Mouse (Mus musculus) ES-E14 (cell line): ENCODE results near the gene Chil3. TPM values are rescaled to one million over a fixed set of nuclear protein-coding genes. Genes with fewer than 3 reads are reported as not detected.
"Not testable (repeated sequence)": the region's sequence is repeated elsewhere in the genome, so short reads cannot be mapped to it uniquely, and the experiment has no call there.

Source experiments
- DNase-seq: peaks from one replicate; pipeline ENCODE4 v3.0.0-alpha.2; 2013; ENCODE audit warnings: low read depth, low spot score
- H3K27ac ChIP-seq: 2 replicates; pipeline ENCODE4 v1.5.1; 2012; ENCODE audit warnings: low read depth, mild to moderate bottlenecking, low read length, moderate library complexity, mixed read lengths; ENCODE audit not compliant: poor library complexity, insufficient read depth, severe bottlenecking
- H3K36me3 ChIP-seq: 2 replicates; pipeline ENCODE4 v1.6.1; 2012; ENCODE audit warnings: mild to moderate bottlenecking, low read length, moderate library complexity, mixed read lengths; ENCODE audit not compliant: control insufficient read depth, poor library complexity, insufficient read depth, severe bottlenecking
- H3K4me1 ChIP-seq, 2 experiments: fragments of 150-350 bp in 1 of 2; sonication (generic) in 1 of 2; 2 replicates each; pipeline ENCODE4 v1.6.1; 2012; ENCODE audit warnings: low read length in 2 of 2, mild to moderate bottlenecking in 1 of 2, mixed read lengths in 1 of 2; ENCODE audit not compliant: control insufficient read depth in 2 of 2, insufficient read depth in 2 of 2, poor library complexity in 1 of 2
- H3K4me3 ChIP-seq, 2 experiments: fragments of 150-350 bp in 1 of 2; sonication (generic) in 1 of 2; 2 replicates each; pipeline ENCODE4 v1.5.1; 2012; ENCODE audit warnings: low read length in 2 of 2, low read depth in 1 of 2, mild to moderate bottlenecking in 1 of 2, mixed read lengths in 1 of 2; ENCODE audit not compliant: insufficient read depth in 1 of 2, poor library complexity in 1 of 2, severe bottlenecking in 1 of 2
- H3K9ac ChIP-seq: 2 replicates; pipeline ENCODE4 v1.6.1; 2012; ENCODE audit warnings: low read depth, mild to moderate bottlenecking, low read length, mixed read lengths; ENCODE audit not compliant: poor library complexity, insufficient read depth, severe bottlenecking
- H3K9me3 ChIP-seq: fragments of 150-350 bp; sonication (generic); 2 replicates; pipeline ENCODE4 v1.6.1; 2012; ENCODE audit warnings: low read depth, mild to moderate bottlenecking, low read length; ENCODE audit not compliant: control insufficient read depth, insufficient read depth
- CHD2 ChIP-seq: IDR thresholded peaks from 2 replicates; pipeline ENCODE4 v1.6.1; 2014; ENCODE audit warnings: mild to moderate bottlenecking, low read depth, low read length, inconsistent platforms
- HCFC1 ChIP-seq: IDR thresholded peaks from 2 replicates; pipeline ENCODE4 v1.6.1; 2012; ENCODE audit warnings: low read length, inconsistent platforms, borderline replicate concordance; ENCODE audit not compliant: insufficient read depth
- MAFK ChIP-seq: IDR thresholded peaks from 2 replicates; pipeline ENCODE4 v1.6.1; 2014; ENCODE audit warnings: mild to moderate bottlenecking, low read depth, low read length, inconsistent platforms; ENCODE audit not compliant: insufficient read depth
- ZC3H11A ChIP-seq: IDR thresholded peaks from 2 replicates; pipeline ENCODE4 v1.6.1; 2012; ENCODE audit warnings: low read depth, mild to moderate bottlenecking, inconsistent platforms, low read length, borderline replicate concordance
- ZNF384 ChIP-seq: IDR thresholded peaks from 2 replicates; pipeline ENCODE4 v1.6.1; 2012; ENCODE audit warnings: low read depth, low read length, inconsistent platforms
- in situ Hi-C, 2 experiments: fragments of 600-800 bp; cut with MboI; formaldehyde crosslinking; loops; one replicate each; pipeline ENCODE4 v1.15.1; 2025; ENCODE audit warnings: low sequenced_read_pairs in 2 of 2, inconsistent platforms in 1 of 2; ENCODE audit not compliant: unreplicated experiment in 2 of 2
- total RNA-seq: library from RNA; depleted of rRNA; stranded (reverse); fragments of 300-350 nt; gene quantifications from 2 replicates; pipeline ENCODE4 v1.2.3, GENCODE M21; 2012; rRNA removed

Chil3 gene
- total RNA-seq, result not detected in 2 replicates

DNA sequence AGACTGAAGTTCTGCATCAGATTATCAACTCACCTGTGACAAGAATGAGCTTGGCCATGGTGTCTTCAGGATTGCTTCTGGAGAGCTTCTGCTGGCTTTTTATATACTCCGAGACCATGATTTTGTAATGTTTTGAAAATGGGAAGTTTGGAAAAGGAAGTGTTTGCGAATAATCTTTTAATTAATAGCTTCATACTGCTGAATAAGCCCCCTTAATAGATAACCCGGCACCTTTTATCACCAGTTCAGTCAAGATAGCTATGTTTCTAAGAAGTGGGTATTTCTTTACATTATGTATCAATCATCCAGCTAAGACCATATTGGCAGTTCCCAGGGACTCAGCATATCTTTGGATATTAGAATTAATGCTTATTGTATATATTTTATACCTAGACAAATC, at the start of gene Chil3:
Gene Chil3 (minus strand): TSS at position 101 of the 400 bp plus-strand sequence.
- H3K36me3 ChIP-seq, result no peaks in the 10 kb centered on the region
- no peaks in the 10 kb centered on the region for H3K9me3 ChIP-seq
- DNase-seq, result no peak
- no peaks in the 10 kb centered on the region for H3K4me1 ChIP-seq
- H3K9ac ChIP-seq, result no peak within 1 kb of the TSS
- no peak within 1 kb of the TSS for H3K27ac ChIP-seq
- no peak for TF ChIP-seq HCFC1
- no peak for TF ChIP-seq ZNF384
- TF ChIP-seq ZC3H11A, result no peak
- TF ChIP-seq MAFK, result no peak
- no peak for TF ChIP-seq CHD2
- no peak within 1 kb of the TSS for H3K4me3 ChIP-seq
- in situ Hi-C loops, result no loop called here

GRCm38 (mm10) chr3:106198030-106198429, 30.7 kb upstream of the Chil3 start:
- H3K9ac ChIP-seq, H3K9me3 ChIP-seq, H3K4me1 ChIP-seq, DNase-seq, H3K36me3 ChIP-seq, H3K27ac ChIP-seq, H3K4me3 ChIP-seq, in situ Hi-C loops: not testable (repeated sequence)

GRCm38 (mm10) chr3:106197246-106197645, 29.9 kb upstream of the Chil3 start:
- DNase-seq, in situ Hi-C loops: not testable (repeated sequence)

DNA sequence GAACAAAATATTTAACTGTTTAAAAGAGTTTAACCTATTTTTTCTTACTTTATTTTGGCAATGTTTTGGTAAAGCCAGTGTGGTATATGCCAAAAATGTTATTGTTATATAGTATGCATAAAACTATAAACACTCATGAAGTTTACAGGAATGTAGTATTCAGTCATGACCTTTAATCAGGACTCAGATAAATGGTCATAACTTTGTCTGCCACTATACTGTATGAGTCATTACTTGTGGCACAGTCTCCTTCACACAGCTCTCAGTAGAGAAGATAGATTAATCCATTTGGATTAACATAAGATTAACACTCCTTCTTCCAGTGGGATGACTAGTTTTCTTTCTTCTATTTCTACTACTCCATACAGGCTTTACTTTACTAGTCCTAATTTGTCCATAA, 28.9 kb upstream of the Chil3 start:
- in situ Hi-C loops, result no loop called here

More at GRCm38 (mm10) chr3:106197246-106197645, 29.9 kb upstream of the Chil3 start:
- H3K4me1 ChIP-seq, H3K9ac ChIP-seq, H3K27ac ChIP-seq, H3K9me3 ChIP-seq, H3K4me3 ChIP-seq, H3K36me3 ChIP-seq: not testable (repeated sequence)

GRCm38 (mm10) chr3:106195486-106195885, 28.1 kb upstream of the Chil3 start:
- Histone ChIP-seq H3K9me3 (no peaks in the 10 kb centered on the region), H3K27ac (no peak overlapping the region), H3K4me3 (no peak overlapping the region), H3K36me3 (no peaks in the 10 kb centered on the region), H3K9ac (no peak overlapping the region), H3K4me1 (no peaks in the 10 kb centered on the region)
- in situ Hi-C loops, result no loop called here
- TF ChIP-seq MAFK (no peak), ZNF384 (no peak), CHD2 (no peak), HCFC1 (no peak), ZC3H11A (no peak)
- DNase-seq, result no peak

More for the DNA sequence above, 28.9 kb upstream of the Chil3 start:
- H3K9me3 ChIP-seq, result no peaks in the 10 kb centered on the region
- H3K27ac ChIP-seq, result no peak overlapping the region
- H3K36me3 ChIP-seq, result no peaks in the 10 kb centered on the region
- no peak overlapping the region for H3K4me3 ChIP-seq
- TF ChIP-seq ZC3H11A (no peak), CHD2 (no peak), MAFK (no peak), HCFC1 (no peak), ZNF384 (no peak)
- no peak overlapping the region for H3K9ac ChIP-seq
- no peaks in the 10 kb centered on the region for H3K4me1 ChIP-seq
- DNase-seq, result no peak
